Mouse (Mus musculus) urinary bladder, postnatal 25 days (tissue): ENCODE data around the gene Sypl2.

Experiments
- DNase-seq: peaks from one replicate; pipeline ENCODE4 v3.0.0; 2022; ENCODE audit warnings: low spot score

The Sypl2 gene

GRCm38 (mm10) chr3:108178756-108179715, 47.4 kb downstream of the Sypl2 start:
- no peak for DNase-seq

- DNase-seq: no peak
Observed at GRCm38 (mm10) chr3:108174672-108175531, 51.5 kb downstream of the Sypl2 start.

DNA sequence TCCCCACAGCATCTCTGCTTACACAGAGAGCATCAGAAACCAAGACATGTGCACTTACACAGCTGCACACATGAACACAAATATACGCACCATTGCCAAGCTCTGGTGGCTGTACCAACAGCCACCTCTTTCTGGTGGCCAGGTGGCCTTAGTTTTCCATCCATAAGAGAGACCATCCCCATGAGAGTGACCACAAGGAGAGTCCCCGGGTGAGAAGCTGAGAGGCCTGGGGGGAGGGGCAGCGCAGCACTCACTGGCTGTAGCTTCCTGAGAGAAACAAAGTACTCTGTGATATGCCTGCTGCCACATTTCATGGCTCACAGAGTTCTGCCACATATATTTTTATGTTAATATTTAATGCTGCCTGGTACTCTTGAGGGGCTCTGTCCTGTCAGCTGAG, 57.2 kb downstream of the Sypl2 start:
- no peak for DNase-seq

DNA sequence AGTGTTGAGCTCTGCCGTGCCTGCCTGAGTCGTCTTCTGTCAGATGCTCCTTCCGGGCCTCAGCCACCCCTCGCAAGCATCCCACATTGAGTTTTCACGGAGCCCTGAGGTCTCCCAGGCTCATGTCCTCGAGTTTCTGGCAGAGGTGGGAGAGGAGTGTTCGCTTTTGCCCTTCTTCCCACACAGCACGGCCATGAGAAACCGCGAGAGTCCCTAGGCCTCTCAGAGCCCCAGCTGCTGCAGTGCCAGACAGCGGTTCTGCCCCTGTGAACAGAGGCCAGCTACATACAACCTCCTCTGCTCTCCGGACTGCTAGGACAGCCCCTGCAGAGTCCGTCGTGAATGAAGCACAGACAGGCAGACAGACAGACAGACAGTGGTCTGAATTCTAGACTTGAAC, 58.9 kb downstream of the Sypl2 start:
- DNase-seq: no peak

GRCm38 (mm10) chr3:108166486-108167211, 59.8 kb downstream of the Sypl2 start:
- no peak for DNase-seq

DNA sequence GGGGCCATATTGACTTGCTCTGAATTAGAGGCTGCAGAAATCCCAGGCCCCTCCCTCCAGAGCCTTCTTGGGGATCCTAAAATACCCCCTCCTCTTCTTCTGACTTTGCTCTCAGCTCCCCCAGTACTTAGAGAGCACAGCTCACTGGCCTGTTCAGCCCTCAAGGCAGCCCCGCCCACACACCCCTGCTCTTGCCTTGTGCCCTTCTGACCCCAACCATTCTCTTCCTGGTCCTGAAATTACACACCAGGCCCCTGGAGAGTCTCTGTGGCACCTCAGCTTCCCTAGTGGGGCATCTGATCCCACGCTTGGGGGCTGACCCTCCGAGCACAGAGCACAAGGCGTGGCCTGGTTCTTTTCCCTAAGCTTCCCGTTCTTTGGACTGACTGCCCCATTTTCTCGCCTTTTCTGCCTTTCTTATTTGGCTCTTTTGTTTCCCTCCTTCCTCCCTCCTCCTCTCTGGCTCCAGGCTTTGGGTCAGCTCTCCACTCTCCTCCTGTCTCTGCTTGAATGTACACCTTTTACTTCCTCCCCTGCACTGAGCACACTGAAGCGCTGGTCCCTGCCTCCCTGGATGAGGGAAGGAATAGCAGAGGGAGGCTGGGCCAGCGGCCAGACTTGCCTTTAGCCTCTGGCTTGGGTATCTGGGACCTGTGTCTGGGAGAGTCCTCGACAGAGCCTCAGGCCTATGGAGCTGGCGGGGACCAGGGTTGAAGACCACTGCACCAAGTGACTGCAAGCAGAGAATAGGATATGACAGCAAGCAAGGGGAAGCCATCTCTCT, 60.7 kb downstream of the Sypl2 start:
- DNase-seq: no peak

DNA sequence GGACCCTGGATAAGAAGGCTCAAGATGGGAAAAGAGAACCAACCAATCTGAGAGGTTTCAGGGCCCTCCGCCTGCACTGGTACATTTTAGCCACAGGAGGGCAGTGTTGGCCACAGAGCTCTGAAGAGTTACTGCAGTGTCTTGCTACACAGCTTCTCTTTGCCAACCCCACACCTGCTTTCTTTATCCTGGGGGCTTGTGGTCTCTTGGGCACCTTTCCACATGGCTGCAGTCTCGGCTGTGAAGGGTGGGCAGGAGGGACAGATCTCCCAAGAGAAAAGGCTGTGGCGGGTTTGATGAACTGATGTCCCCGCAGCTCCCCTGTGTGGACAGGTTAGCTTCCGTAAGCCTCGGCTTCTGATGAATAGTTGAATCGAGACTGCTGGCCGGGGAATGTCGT, 61.6 kb downstream of the Sypl2 start:
- peak; percentile 71 for DNase-seq

DNA sequence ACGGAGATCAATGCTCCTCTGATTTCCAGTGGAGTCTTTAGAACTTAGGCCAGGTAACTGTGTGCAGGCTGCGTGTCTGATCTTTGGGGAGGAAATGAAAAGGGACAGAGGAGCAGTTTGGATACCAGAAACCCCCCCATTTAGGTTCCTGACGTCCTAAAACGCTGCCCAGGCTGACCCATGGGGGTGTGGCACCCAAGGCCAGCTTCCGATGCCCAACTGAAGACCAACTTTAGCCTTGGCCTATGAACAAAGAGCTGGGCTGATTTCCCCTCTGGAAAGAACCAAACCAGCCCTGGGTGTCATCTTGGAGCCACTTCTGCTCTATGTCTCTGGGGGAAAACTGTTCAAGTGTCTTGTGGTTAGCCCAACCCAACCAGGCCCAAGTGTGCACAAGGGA, 62.4 kb downstream of the Sypl2 start:
- no peak for DNase-seq
